Mouse (Mus musculus) megakaryocyte, embryonic 14.5 days (primary cell): Measurements from ENCODE around the gene Retreg3. TPM values are rescaled to one million over a fixed set of nuclear protein-coding genes. Genes with fewer than 3 reads are reported as not detected.
A peak's percentile ranks its signal among the peaks of the same experiment; 100 is the strongest.

Experiments
- H3K27me3 ChIP-seq: replicated peaks from 2 replicates; pipeline ENCODE3; 2012; ENCODE audit warnings: inconsistent platforms
- H3K36me3 ChIP-seq: replicated peaks from 2 replicates; pipeline ENCODE3; 2012; ENCODE audit warnings: low read length, inconsistent platforms, mixed read lengths
- H3K4me1 ChIP-seq: 2 replicates; pipeline ENCODE4 v1.6.1; 2012; ENCODE audit warnings: inconsistent platforms
- H3K4me3 ChIP-seq: replicated peaks from 2 replicates; pipeline ENCODE3; 2012; ENCODE audit warnings: moderate library complexity, mild to moderate bottlenecking, inconsistent platforms
- H3K9me3 ChIP-seq: 2 replicates; pipeline ENCODE4 v1.6.1; 2012; ENCODE audit warnings: inconsistent platforms
- FLI1 ChIP-seq: IDR thresholded peaks from 2 replicates; pipeline ENCODE4 v1.6.1; 2012; ENCODE audit warnings: low read length, inconsistent platforms, mixed read lengths
- GATA1 ChIP-seq: IDR thresholded peaks from 3 replicates; pipeline ENCODE4 v1.6.1; 2012; ENCODE audit warnings: mixed read lengths, low read length, inconsistent platforms, borderline replicate concordance
- polyA plus RNA-seq: library from polyadenylated mRNA; stranded (reverse); fragments of >175 nt; gene quantifications from 2 replicates; pipeline ENCODE4 v1.2.3, GENCODE M21; 2012; ENCODE audit warnings: low replicate concordance; ENCODE audit not compliant: insufficient read depth

Retreg3 gene
- polyA plus RNA-seq, 1 experiment: 6.2 TPM

DNA sequence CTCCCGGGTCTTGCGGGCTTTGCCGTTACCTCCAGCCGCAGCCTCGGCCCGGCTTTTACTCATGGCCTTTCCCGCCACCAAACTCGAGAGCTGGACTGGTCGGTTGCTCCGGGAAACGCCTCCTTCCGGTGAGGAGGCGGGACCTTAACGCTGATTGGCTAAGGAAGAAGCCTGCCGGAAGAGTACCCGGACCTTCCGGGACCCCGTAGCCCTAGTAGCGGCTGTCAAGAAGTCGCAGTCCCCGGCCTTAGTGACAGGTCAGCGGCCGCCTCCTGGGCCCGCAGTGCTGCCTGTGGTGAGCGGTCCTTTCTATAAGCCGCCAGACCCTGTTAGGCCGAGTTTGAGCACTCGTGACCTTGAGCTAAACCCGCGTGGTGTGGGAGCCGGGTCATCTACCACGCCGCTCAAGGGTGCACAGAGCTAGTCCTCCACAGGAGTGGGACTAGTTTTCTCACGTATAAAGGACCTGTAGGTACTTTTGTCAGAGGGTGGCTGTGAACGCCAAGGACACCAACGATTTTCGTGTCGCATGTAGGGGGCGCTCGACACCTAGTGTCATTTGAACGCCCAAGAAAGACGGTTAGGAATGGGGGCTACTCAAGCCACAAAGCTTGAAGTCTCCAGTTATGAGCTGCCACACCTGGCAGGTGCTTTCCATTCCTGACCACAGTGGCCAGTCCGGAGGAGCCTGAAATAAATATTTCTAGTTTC, 24.2 kb downstream of the Retreg3 start, which contains the start of gene Psmc3ip:
TSS of gene Psmc3ip (minus strand) at position 123 of the 711 bp plus-strand sequence.
- Histone ChIP-seq H3K27me3 (no peaks in the 10 kb centered on the region), H3K36me3 (peaks cover 81% of the 10 kb centered on the region), H3K9me3 (no peaks in the 10 kb centered on the region), H3K4me3 (peak within 1 kb of the TSS; percentile 97), H3K4me1 (peaks cover 34% of the 10 kb centered on the region)
- TF ChIP-seq GATA1 (no peak), FLI1 (peak; percentile 90; the same call in 1 of the 2 replicates)

GRCm38 (mm10) chr11:101094930-101095313, 24.8 kb downstream of the Retreg3 start:
- no peaks in the 10 kb centered on the region for H3K9me3 ChIP-seq
- peaks cover 81% of the 10 kb centered on the region for H3K36me3 ChIP-seq
- peaks cover 35% of the 10 kb centered on the region for H3K4me1 ChIP-seq
- TF ChIP-seq FLI1: no peak
- TF ChIP-seq GATA1: no peak
- H3K27me3 ChIP-seq: no peaks in the 10 kb centered on the region
- H3K4me3 ChIP-seq: peak overlapping the region; percentile 97

DNA sequence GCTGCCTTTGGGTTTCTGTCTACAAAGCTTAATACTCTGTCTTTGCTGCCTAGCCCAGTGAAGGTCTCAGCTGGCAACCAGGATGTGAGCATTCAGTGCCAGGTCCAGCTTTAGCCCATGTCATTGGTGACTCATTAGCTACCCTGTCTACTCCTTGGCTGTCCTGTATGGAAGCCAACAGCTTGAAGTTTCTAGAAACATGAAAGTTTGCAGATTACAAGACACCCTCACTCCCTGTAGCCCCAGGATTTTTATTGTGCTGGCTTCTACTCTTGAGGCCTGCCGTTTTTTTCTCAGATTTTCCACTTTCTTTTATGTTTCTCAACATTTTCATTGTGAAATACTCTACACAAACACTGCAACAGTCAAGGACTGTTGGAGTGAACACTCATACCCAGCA, 29.8 kb downstream of the Retreg3 start:
- Histone ChIP-seq H3K9me3 (no peaks in the 10 kb centered on the region), H3K4me3 (no peak overlapping the region), H3K27me3 (no peaks in the 10 kb centered on the region), H3K4me1 (peaks cover 68% of the 10 kb centered on the region), H3K36me3 (peaks cover 83% of the 10 kb centered on the region)
- TF ChIP-seq GATA1 (no peak), FLI1 (no peak)

GRCm38 (mm10) chr11:101087682-101088055, 32.0 kb downstream of the Retreg3 start:
- Histone ChIP-seq H3K9me3 (no peaks in the 10 kb centered on the region), H3K4me1 (peaks cover 72% of the 10 kb centered on the region), H3K4me3 (peak overlapping the region; percentile 92), H3K36me3 (peaks cover 80% of the 10 kb centered on the region), H3K27me3 (no peaks in the 10 kb centered on the region)
- TF ChIP-seq FLI1: no peak
- TF ChIP-seq GATA1: no peak

- H3K27me3 ChIP-seq: no peaks in the 10 kb centered on the region
- H3K4me3 ChIP-seq: peak within 1 kb of the TSS; percentile 92
- H3K36me3 ChIP-seq: peaks cover 74% of the 10 kb centered on the region
- peaks cover 71% of the 10 kb centered on the region for H3K4me1 ChIP-seq
- H3K9me3 ChIP-seq: no peaks in the 10 kb centered on the region
- TF ChIP-seq FLI1 (no peak), GATA1 (no peak)
Measured at GRCm38 (mm10) chr11:101086756-101087681, 32.7 kb downstream of the Retreg3 start, which contains the start of gene Mlx. TSS of gene Mlx (plus strand) at chr11:101087277.

GRCm38 (mm10) chr11:101086323-101086674, 33.4 kb downstream of the Retreg3 start:
- Histone ChIP-seq H3K36me3 (peaks cover 66% of the 10 kb centered on the region), H3K4me3 (peak overlapping the region; percentile 92), H3K4me1 (peaks cover 77% of the 10 kb centered on the region), H3K9me3 (no peaks in the 10 kb centered on the region), H3K27me3 (no peaks in the 10 kb centered on the region)
- TF ChIP-seq GATA1 (no peak), FLI1 (no peak)

DNA sequence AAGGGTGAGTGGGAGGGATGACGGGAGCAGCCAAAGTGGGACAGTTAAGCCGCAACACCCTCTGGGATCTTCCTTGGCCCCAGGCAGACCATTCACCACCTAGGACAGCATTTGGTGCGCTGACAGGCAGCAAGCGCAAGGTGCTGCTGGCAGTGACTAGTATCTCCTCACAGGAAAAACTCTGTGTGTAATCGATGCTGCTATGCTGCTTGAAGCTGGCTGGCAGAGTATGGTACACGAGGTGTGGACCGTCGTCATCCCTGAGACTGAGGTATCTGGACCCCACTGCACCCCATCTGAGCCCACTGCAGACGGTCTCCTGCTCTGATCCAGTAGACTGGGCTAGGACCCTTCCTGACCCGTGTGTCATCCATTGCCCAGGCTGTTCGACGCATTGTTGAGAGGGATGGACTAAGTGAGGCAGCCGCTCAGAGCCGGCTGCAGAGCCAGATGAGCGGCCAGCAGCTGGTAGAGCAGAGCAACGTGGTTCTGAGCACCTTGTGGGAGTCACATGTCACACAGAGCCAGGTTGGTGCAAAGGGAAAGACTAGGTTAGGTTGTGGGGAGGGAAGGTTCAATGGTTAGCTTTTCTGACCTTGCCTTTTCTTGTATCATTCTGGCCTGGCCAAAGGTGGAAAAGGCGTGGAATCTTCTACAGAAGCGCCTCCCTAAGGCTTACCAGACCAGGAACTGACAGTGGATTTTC, 33.9 kb downstream of the Retreg3 start:
- Histone ChIP-seq H3K9me3 (no peaks in the 10 kb centered on the region), H3K4me3 (peak overlapping the region; percentile 1), H3K4me1 (peaks cover 82% of the 10 kb centered on the region), H3K27me3 (no peaks in the 10 kb centered on the region), H3K36me3 (peaks cover 61% of the 10 kb centered on the region)
- TF ChIP-seq GATA1 (no peak), FLI1 (no peak)

DNA sequence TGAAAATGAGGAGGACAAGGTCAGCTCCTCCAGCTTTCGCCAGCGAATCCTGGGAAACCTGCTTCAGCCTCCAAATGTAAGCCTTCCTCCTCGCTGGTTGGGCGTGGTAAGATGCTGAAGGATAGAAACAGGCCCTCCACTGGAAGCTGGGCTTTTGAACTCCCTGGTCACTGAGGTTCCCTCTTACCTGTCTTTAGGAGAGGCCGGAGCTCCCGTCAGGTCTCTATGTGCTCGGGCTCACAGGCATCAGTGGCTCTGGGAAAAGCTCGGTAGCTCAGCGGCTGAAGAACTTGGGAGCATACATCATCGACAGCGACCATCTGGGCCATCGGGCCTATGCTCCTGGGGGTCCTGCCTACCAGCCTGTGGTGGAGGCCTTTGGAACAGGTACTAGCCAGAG, 34.9 kb downstream of the Retreg3 start:
- no peak overlapping the region for H3K4me3 ChIP-seq
- peaks cover 51% of the 10 kb centered on the region for H3K36me3 ChIP-seq
- H3K9me3 ChIP-seq: no peaks in the 10 kb centered on the region
- peaks cover 2% of the 10 kb centered on the region for H3K27me3 ChIP-seq
- TF ChIP-seq FLI1: no peak
- TF ChIP-seq GATA1: no peak
- H3K4me1 ChIP-seq: peaks cover 88% of the 10 kb centered on the region

DNA sequence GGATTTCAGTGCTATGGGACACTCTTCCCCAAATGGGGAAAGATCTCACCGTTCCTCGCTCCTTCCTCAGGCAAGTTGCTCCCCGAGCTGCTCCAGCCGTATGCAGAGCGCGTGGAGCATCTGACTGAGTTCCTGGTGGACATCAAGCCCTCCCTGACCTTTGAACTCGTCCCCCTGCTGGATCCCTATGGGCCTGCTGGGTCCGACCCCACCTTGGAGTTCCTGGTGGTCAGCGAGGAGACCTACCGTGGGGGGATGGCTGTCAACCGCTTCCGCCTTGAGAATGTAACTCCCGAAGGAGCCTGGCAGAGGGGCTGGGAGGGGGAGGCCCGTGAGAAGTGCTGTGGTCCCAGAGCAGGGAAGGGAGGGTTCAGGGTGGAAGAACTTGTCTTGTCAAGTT, 35.4 kb downstream of the Retreg3 start:
- peaks cover 88% of the 10 kb centered on the region for H3K4me1 ChIP-seq
- H3K36me3 ChIP-seq: peaks cover 46% of the 10 kb centered on the region
- TF ChIP-seq FLI1 (no peak), GATA1 (no peak)
- peaks cover 8% of the 10 kb centered on the region for H3K27me3 ChIP-seq
- peak overlapping the region; percentile 99 for H3K4me3 ChIP-seq
- no peaks in the 10 kb centered on the region for H3K9me3 ChIP-seq
